Mouse (Mus musculus): ENCODE data around the gene Angptl2. TPM values are rescaled to one million over a fixed set of nuclear protein-coding genes. Genes with fewer than 3 reads are reported as not detected.

Angptl2 gene
- total and polyA plus RNA-seq, 3 experiments: 0.04 to 0.21 TPM; not detected in 1

GRCm38 (mm10) chr2:33261475-33261874 is 45.6 kb downstream of the Angptl2 start:
- dilution Hi-C loops (cut with MboI; ENCODE audit: extremely low pct_ligation_motif_present, extremely low pct_unique_long_range_greater_than_20kb, low sequenced_read_pairs) (no loop called here), in situ Hi-C loops (cut with MboI; ENCODE audit: low pct_ligation_motif_present, low pct_unique_long_range_greater_than_20kb, low sequenced_read_pairs) (no loop called here)

GRCm38 (mm10) chr2:33265793-33266192 is 49.9 kb downstream of the Angptl2 start:
- Histone ChIP-seq H3K9ac (ENCODE audit: insufficient read depth, low read depth) (no peak overlapping the region), H3K36me3 (replicated peaks in 1 of 2; ENCODE audit: control insufficient read depth in 1 of 2, insufficient read depth in 1 of 2, low read length in 1 of 2) (peaks cover 0 to 7% of the 10 kb centered on the region in 2 experiments), H3K4me1 (ENCODE audit: control insufficient read depth in 1 of 2, insufficient read depth in 2 of 2) (peaks cover 0 to 4% of the 10 kb centered on the region in 2 experiments; a peak in 1 of 4 replicates), H3K27me3 (replicated peaks) (no peaks in the 10 kb centered on the region), H3K27ac (ENCODE audit: insufficient read depth, low read depth) (no peak overlapping the region), H3K4me2 (ENCODE audit: insufficient read depth, low read depth, poor library complexity, severe bottlenecking) (no peak overlapping the region), H3K4me3 (replicated peaks in 1 of 3; ENCODE audit: low read depth in 2 of 3, low read length in 2 of 3, poor library complexity in 1 of 3) (no peak overlapping the region), H3K79me2 (replicated peaks; ENCODE audit: control insufficient read depth, extremely low read depth, insufficient read depth, poor library complexity, severe bottlenecking) (no peaks in the 10 kb centered on the region), H3K9me3 (replicated peaks; ENCODE audit: low read length) (no peaks in the 10 kb centered on the region)
- TF ChIP-seq CTCF (conservative IDR thresholded peaks at IDR 0.05 in 1 of 2, IDR thresholded peaks at IDR 0.05 in 1 of 2; ENCODE audit: low read depth in 2 of 2, low read length in 2 of 2) (no peak), NRF1 (IDR thresholded peaks at IDR 0.05; ENCODE audit: low read depth, low read length) (no peak), CHD2 (IDR thresholded peaks at IDR 0.05; ENCODE audit: low read length) (no peak), MXI1 (IDR thresholded peaks at IDR 0.05; ENCODE audit: low read depth, low read length) (no peak), PAX5 (IDR thresholded peaks at IDR 0.05; ENCODE audit: low read length) (no peak), ZKSCAN1 (IDR thresholded peaks at IDR 0.05; ENCODE audit: borderline replicate concordance, low read depth, low read length) (no peak), MAZ (IDR thresholded peaks at IDR 0.05; ENCODE audit: low read depth, low read length) (no peak), IRF4 (IDR thresholded peaks at IDR 0.05; ENCODE audit: low read depth, low read length) (no peak), MAX (IDR thresholded peaks at IDR 0.05; ENCODE audit: low read length) (no peak), KAT2A (IDR thresholded peaks at IDR 0.05; ENCODE audit: insufficient replicate concordance, low read length) (no peak), MYC (IDR thresholded peaks at IDR 0.05; ENCODE audit: low read depth, low read length) (no peak), USF1 (IDR thresholded peaks at IDR 0.05; ENCODE audit: low read depth, low read length) (no peak), SMC3 (IDR thresholded peaks at IDR 0.05; ENCODE audit: low read depth, low read length) (no peak), TCF12 (IDR thresholded peaks at IDR 0.05; ENCODE audit: low read depth, low read length) (no peak), JUN (IDR thresholded peaks at IDR 0.05; ENCODE audit: insufficient read depth, low read depth, low read length) (no peak)
- DNase-seq (ENCODE audit: extremely low read depth): no peak
- in situ Hi-C loops (cut with MboI; ENCODE audit: low pct_ligation_motif_present, low pct_unique_long_range_greater_than_20kb, low sequenced_read_pairs) (no loop called here), dilution Hi-C loops (cut with MboI; ENCODE audit: extremely low pct_ligation_motif_present, extremely low pct_unique_long_range_greater_than_20kb, low sequenced_read_pairs) (no loop called here)

More at GRCm38 (mm10) chr2:33261475-33261874, 45.6 kb downstream of the Angptl2 start:
- Histone ChIP-seq H3K27me3 (replicated peaks) (no peaks in the 10 kb centered on the region), H3K79me2 (replicated peaks; ENCODE audit: control insufficient read depth, extremely low read depth, insufficient read depth, poor library complexity, severe bottlenecking) (no peaks in the 10 kb centered on the region), H3K27ac (ENCODE audit: insufficient read depth, low read depth) (no peak overlapping the region), H3K4me1 (ENCODE audit: control insufficient read depth in 1 of 2, insufficient read depth in 2 of 2) (peaks cover 0 to 4% of the 10 kb centered on the region in 2 experiments; a peak in 1 of 4 replicates), H3K36me3 (replicated peaks in 1 of 2; ENCODE audit: control insufficient read depth in 1 of 2, insufficient read depth in 1 of 2, low read length in 1 of 2) (peaks cover 0 to 5% of the 10 kb centered on the region in 2 experiments), H3K9ac (ENCODE audit: insufficient read depth, low read depth) (no peak overlapping the region), H3K4me3 (replicated peaks in 1 of 3; ENCODE audit: low read depth in 2 of 3, low read length in 2 of 3, poor library complexity in 1 of 3) (no peak overlapping the region), H3K4me2 (ENCODE audit: insufficient read depth, low read depth, poor library complexity, severe bottlenecking) (no peak overlapping the region), H3K9me3 (replicated peaks; ENCODE audit: low read length) (no peaks in the 10 kb centered on the region)
- no peak for TF ChIP-seq CHD2 (IDR thresholded peaks at IDR 0.05; ENCODE audit: low read length)
- no peak for TF ChIP-seq BHLHE40 (IDR thresholded peaks at IDR 0.05; ENCODE audit: low read depth, low read length)
- no peak for TF ChIP-seq USF2 (conservative IDR thresholded peaks at IDR 0.05; ENCODE audit: low read depth, low read length)
- TF ChIP-seq TBP (conservative IDR thresholded peaks at IDR 0.05; ENCODE audit: low read depth, low read length): no peak
- TF ChIP-seq USF1 (IDR thresholded peaks at IDR 0.05; ENCODE audit: low read depth, low read length): no peak
- TF ChIP-seq SMC3 (IDR thresholded peaks at IDR 0.05; ENCODE audit: low read depth, low read length): no peak
- TF ChIP-seq MXI1 (IDR thresholded peaks at IDR 0.05; ENCODE audit: low read depth, low read length): no peak
- TF ChIP-seq ZC3H11A (IDR thresholded peaks at IDR 0.05; ENCODE audit: low read depth, low read length): no peak
- no peak for DNase-seq (ENCODE audit: extremely low read depth)
